Mouse (Mus musculus) midbrain, postnatal 0 days (tissue): ENCODE measurements around the gene Zmiz1. TPM values are rescaled to one million over a fixed set of nuclear protein-coding genes. Genes with fewer than 3 reads are reported as not detected.

Experiments used
- ATAC-seq: fragments of 200-750 bp; cut with Nextera tagmentation; 2 replicates; pipeline ENCODE4 v1.8.0; 2017; ENCODE audit warnings: moderate number of reproducible peaks, mild to moderate bottlenecking, moderate TSS enrichment, moderate library complexity; ENCODE audit not compliant: low FRiP score
- DNase-seq: peaks from one replicate; pipeline ENCODE4 v3.0.0-alpha.2; 2015; ENCODE audit warnings: low spot score
- H3K27ac ChIP-seq: fragments of 300-500 bp; sonication (generic); 2 replicates; pipeline ENCODE4 v1.5.1; 2014; ENCODE audit warnings: low read depth, mild to moderate bottlenecking, low read length, mixed read lengths
- H3K27me3 ChIP-seq: fragments of 300-500 bp; sonication (generic); 2 replicates; pipeline ENCODE4 v1.6.1; 2014; ENCODE audit warnings: low read length, control low read depth, mixed read lengths; ENCODE audit not compliant: insufficient read depth
- H3K36me3 ChIP-seq: fragments of 300-500 bp; sonication (generic); 2 replicates; pipeline ENCODE4 v1.6.1; 2014; ENCODE audit warnings: low read length, control low read depth, mixed read lengths; ENCODE audit not compliant: insufficient read depth
- H3K4me1 ChIP-seq: fragments of 300-500 bp; sonication (generic); 2 replicates; pipeline ENCODE4 v1.6.1; 2014; ENCODE audit warnings: mild to moderate bottlenecking, control low read depth, antibody characterized with exemption, low read length, mixed read lengths; ENCODE audit not compliant: insufficient read depth
- H3K4me2 ChIP-seq: fragments of 300-500 bp; sonication (generic); 2 replicates; pipeline ENCODE4 v1.6.1; 2014; ENCODE audit warnings: low read depth, mild to moderate bottlenecking, low read length, mixed read lengths; ENCODE audit not compliant: poor library complexity, severe bottlenecking
- H3K4me3 ChIP-seq: fragments of 300-500 bp; sonication (generic); 2 replicates; pipeline ENCODE4 v1.5.1; 2014; ENCODE audit warnings: low read depth, mild to moderate bottlenecking, low read length, moderate library complexity
- H3K9ac ChIP-seq: fragments of 300-500 bp; sonication (generic); replicated peaks from 2 replicates; pipeline ENCODE4 v1.6.1; 2014; ENCODE audit warnings: mild to moderate bottlenecking, low read length, moderate library complexity, mixed read lengths; ENCODE audit not compliant: poor library complexity, severe bottlenecking
- H3K9me3 ChIP-seq: fragments of 300-500 bp; sonication (generic); 2 replicates; pipeline ENCODE4 v1.6.1; 2016; ENCODE audit warnings: low read length, control low read depth
- CTCF ChIP-seq: IDR thresholded peaks from 2 replicates; pipeline ENCODE4 v1.5.1; 2016; ENCODE audit warnings: antibody characterized with exemption, mild to moderate bottlenecking
- WGBS: fragments of 180-500 bp; shearing (Covaris S2); extraction: QIAGEN DNeasy Blood & Tissue Kit; methylation state at CpG from one replicate; pipeline ENCODE4 v1.1.7; 2014; 5-methylcytosine and 5-hydroxymethylcytosine counted together
- polyA plus RNA-seq: library from polyadenylated mRNA; unstranded; fragments of >200 nt; fragmentation: Nextera tagmentation; extraction: Ambion mirVana; gene quantifications from 2 replicates; pipeline ENCODE4 v1.2.1, GENCODE M21; 2015
- total RNA-seq: library from RNA; depleted of rRNA; stranded (reverse); fragments of >200 nt; gene quantifications from 2 replicates; pipeline ENCODE4 v1.2.3, GENCODE M21; 2014

Zmiz1 gene
- total and polyA plus RNA-seq, 2 experiments from 2014 or later = 51.7 to 130 TPM

GRCm38 (mm10) chr14:25639979-25640378 lies 181.0 kb downstream of the Zmiz1 start:
- TF ChIP-seq CTCF = no peak
- H3K4me1 ChIP-seq = 0 out of 2 replicates have a peak, but pooled peaks cover 4% of the 10 kb centered on the region
- ATAC-seq (no peak), DNase-seq (no peak)
- peaks cover 62% of the 10 kb centered on the region for H3K36me3 ChIP-seq
- H3K9me3 ChIP-seq = no peaks in the 10 kb centered on the region
- no peak overlapping the region for H3K4me3 ChIP-seq
- no peak overlapping the region for H3K4me2 ChIP-seq
- 84% methylated on average over 3 of the region's 3 CpGs for WGBS
- no peaks in the 10 kb centered on the region for H3K27me3 ChIP-seq
- no peak overlapping the region for H3K27ac ChIP-seq
- no peak overlapping the region for H3K9ac ChIP-seq

- Histone ChIP-seq H3K4me3 (no peak overlapping the region), H3K36me3 (peaks cover 67% of the 10 kb centered on the region), H3K9me3 (no peaks in the 10 kb centered on the region), H3K4me2 (no peak overlapping the region), H3K27me3 (no peaks in the 10 kb centered on the region), H3K27ac (no peak overlapping the region), H3K9ac (no peak overlapping the region), H3K4me1 (0 out of 2 replicates have a peak, but pooled peaks cover 4% of the 10 kb centered on the region)
- no peak for DNase-seq
- WGBS = 58% methylated on average over 6 of the region's 6 CpGs
- ATAC-seq = no peak
- no peak for TF ChIP-seq CTCF
Measured at GRCm38 (mm10) chr14:25640421-25641056, 181.6 kb downstream of the Zmiz1 start.

- ATAC-seq (no peak), DNase-seq (no peak)
- no peak for TF ChIP-seq CTCF
- Histone ChIP-seq H3K27me3 (no peaks in the 10 kb centered on the region), H3K4me1 (0 out of 2 replicates have a peak, but pooled peaks cover 2% of the 10 kb centered on the region), H3K9ac (no peak overlapping the region), H3K9me3 (no peaks in the 10 kb centered on the region), H3K36me3 (peaks cover 69% of the 10 kb centered on the region), H3K27ac (no peak overlapping the region), H3K4me2 (no peak overlapping the region), H3K4me3 (no peak overlapping the region)
- WGBS = 94% methylated on average over 6 of the region's 6 CpGs
Measured at GRCm38 (mm10) chr14:25641067-25641466, 182.1 kb downstream of the Zmiz1 start.

GRCm38 (mm10) chr14:25645717-25646116 lies 186.7 kb downstream of the Zmiz1 start:
- H3K36me3 ChIP-seq = peaks cover 65% of the 10 kb centered on the region
- no peaks in the 10 kb centered on the region for H3K4me1 ChIP-seq

GRCm38 (mm10) chr14:25646161-25646621 lies 187.2 kb downstream of the Zmiz1 start:
- H3K36me3 ChIP-seq = peaks cover 70% of the 10 kb centered on the region
- H3K9ac ChIP-seq = no peak overlapping the region
- peak; percentile 92 for TF ChIP-seq CTCF
- 80% methylated on average over 2 of the region's 2 CpGs for WGBS
- H3K4me3 ChIP-seq = no peak overlapping the region
- no peaks in the 10 kb centered on the region for H3K9me3 ChIP-seq
- DNase-seq = peak; percentile 74
- no peak overlapping the region for H3K27ac ChIP-seq
- ATAC-seq = 0 out of 2 replicates have a peak, but pooled peaks have one; percentile 26
- H3K4me1 ChIP-seq = no peaks in the 10 kb centered on the region
- no peak overlapping the region for H3K4me2 ChIP-seq
- H3K27me3 ChIP-seq = no peaks in the 10 kb centered on the region

More at GRCm38 (mm10) chr14:25645717-25646116, 186.7 kb downstream of the Zmiz1 start:
- 86% methylated on average over 9 of the region's 9 CpGs for WGBS
- Histone ChIP-seq H3K27ac (no peak overlapping the region), H3K27me3 (no peaks in the 10 kb centered on the region), H3K9ac (no peak overlapping the region), H3K4me2 (no peak overlapping the region), H3K4me3 (no peak overlapping the region), H3K9me3 (no peaks in the 10 kb centered on the region)
- ATAC-seq (no peak), DNase-seq (no peak)
- TF ChIP-seq CTCF = no peak

GRCm38 (mm10) chr14:25651131-25651530 lies 192.1 kb downstream of the Zmiz1 start:
- 96% methylated on average over 4 of the region's 4 CpGs for WGBS
- no peak for TF ChIP-seq CTCF
- H3K9ac ChIP-seq = no peak overlapping the region
- H3K9me3 ChIP-seq = no peaks in the 10 kb centered on the region
- H3K27ac ChIP-seq = no peak overlapping the region
- ATAC-seq (no peak), DNase-seq (no peak)
- H3K4me2 ChIP-seq = no peak overlapping the region
- H3K4me3 ChIP-seq = no peak overlapping the region
- H3K4me1 ChIP-seq = no peaks in the 10 kb centered on the region
- no peaks in the 10 kb centered on the region for H3K27me3 ChIP-seq
- peaks cover 83% of the 10 kb centered on the region for H3K36me3 ChIP-seq
